Mouse (Mus musculus) 3134 (cell line): ENCODE data around the gene Lamc3.
A peak's percentile ranks its signal among the peaks of the same experiment; 100 is the strongest.
"Not testable (repeated sequence)": the region's sequence is repeated elsewhere in the genome, so short reads cannot be mapped to it uniquely, and the experiment has no call there.

ENCODE experiments used
- DNase-seq: peaks from one replicate; pipeline ENCODE4 v3.0.0-alpha.2; 2011; ENCODE audit warnings: low spot score; ENCODE audit not compliant: insufficient read length; ENCODE audit errors: extremely low read depth

The Lamc3 gene

GRCm38 (mm10) chr2:31874290-31874855, 12.7 kb upstream of the Lamc3 start:
- no peak for DNase-seq

- DNase-seq: no peak
These were observed 10.6 kb upstream of the Lamc3 start for GRCm38 (mm10) chr2:31876446-31876845.

DNA sequence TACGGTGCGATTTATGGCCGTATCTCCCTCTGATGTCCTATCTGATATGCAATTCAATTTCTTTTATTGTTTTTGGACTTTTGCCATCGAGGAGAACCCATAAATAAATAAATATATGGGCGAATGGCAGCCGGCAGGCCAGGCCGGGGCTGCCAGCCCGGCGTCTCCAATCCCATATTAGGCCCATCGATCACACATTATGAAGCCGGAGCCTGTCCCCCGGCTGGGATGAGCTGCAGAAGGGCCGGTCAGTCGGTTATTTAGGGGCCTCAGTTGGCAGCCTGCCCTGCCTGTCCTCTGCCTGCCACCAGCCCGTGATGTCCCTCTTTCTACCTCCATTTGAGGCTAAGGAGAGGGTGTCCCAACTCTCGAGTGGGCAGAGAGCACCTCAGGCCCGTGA, 8.5 kb upstream of the Lamc3 start:
- DNase-seq: no peak

DNA sequence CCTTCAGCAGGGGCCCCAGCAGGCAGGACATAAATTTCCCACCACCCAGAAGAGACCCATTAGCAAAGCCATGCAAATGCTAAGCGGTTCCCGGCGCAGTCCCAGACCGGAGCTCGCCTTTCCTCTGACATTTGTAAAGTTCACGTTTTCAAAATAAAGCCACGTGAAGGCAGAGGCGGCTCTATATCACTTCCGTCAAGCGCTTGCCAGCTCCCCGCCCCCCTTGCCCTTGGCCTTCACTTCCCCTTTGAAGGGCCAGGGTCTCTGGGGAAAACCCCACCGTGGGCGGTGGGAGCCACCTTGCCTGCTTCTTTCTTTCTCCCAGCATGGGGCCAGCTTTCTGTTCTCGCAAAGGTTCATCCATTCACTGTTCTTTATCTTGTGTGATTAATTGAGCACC, 6.2 kb upstream of the Lamc3 start:
- DNase-seq: no peak

- DNase-seq: no peak
These were observed 4.0 kb upstream of the Lamc3 start for GRCm38 (mm10) chr2:31883061-31883460.

- DNase-seq: no peak
These were observed 2.3 kb upstream of the Lamc3 start for GRCm38 (mm10) chr2:31884806-31885205.

- no peak for DNase-seq
These were observed 1.8 kb downstream of the Lamc3 start for GRCm38 (mm10) chr2:31888871-31889270.

DNA sequence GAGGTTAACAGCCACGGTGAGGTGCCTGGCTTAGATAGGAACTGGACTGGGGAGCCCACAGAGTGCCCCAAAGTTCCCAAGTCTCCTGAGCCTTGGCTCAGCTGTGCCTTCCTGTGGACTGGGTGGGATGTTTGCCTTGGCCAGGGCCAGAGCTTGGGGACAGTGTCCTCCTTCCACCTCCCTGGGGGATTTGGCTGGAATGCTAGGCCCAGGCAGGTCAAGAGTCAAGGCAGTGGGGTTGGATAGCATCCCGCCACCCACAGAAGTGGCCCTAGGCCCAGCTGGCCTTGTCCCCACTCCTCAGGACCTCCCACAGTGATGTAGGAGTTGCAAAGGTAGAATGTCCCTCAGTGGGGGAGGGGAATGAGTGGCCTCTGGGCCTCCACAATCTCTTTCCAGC, 4.1 kb downstream of the Lamc3 start:
- DNase-seq: no peak

DNA sequence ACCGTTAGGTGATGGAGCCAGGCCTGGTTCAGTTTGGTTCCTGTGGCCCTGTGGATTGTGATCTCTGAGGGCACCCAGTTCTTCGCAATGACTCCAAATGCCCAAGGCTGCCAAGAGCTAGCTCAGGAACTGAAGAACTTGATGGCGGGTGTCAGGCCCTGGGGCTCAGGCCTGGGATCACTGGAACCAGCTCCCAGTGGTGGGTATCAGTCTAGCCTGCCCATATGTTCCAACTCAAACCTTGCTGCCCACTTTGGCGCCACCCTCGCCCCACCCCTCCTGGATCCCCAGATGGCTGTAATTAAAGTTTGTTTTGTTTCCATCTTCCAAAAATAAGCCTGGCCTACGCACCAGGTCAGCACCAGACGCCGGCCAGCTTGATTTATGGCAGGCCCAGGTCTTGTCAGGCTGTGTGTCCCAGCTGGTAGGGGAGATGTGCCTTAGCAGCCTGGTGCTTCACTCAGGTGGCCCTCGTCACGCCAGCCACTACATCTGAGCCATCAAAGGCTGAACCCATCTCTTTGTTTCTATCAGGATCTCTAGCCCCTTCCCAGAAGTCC, 6.1 kb downstream of the Lamc3 start:
- DNase-seq: no peak

GRCm38 (mm10) chr2:31894221-31894870, 7.3 kb downstream of the Lamc3 start:
- DNase-seq: no peak

- peak; percentile 60 for DNase-seq
These were observed 13.8 kb downstream of the Lamc3 start for GRCm38 (mm10) chr2:31900932-31901331.

GRCm38 (mm10) chr2:31901659-31902362, 14.7 kb downstream of the Lamc3 start:
- peak; percentile 67 for DNase-seq

DNA sequence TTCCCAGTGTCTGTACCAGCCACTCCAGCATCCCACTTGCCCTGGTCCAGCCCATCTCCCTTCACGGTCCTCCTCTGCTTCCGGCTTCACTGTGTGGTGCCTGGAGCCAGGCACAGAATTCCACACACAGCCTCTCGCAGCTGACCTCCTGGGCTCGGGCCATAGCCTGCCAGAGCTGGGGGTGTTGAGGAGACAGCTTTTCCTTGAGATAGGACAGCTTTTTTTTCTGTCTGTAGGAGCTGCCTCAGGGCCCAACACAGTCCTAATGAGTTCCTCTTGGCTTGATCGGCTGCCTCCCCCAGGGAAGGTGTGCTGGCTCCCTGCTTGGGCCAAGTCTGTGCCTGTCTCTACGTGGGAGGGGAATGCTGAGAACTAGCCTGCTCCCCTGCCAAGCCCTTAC, 17.0 kb downstream of the Lamc3 start:
- DNase-seq: no peak

- no peak for DNase-seq
These were observed 17.5 kb downstream of the Lamc3 start for GRCm38 (mm10) chr2:31904622-31905021.

- no peak for DNase-seq
These were observed 18.6 kb downstream of the Lamc3 start for GRCm38 (mm10) chr2:31905682-31906081.

- DNase-seq: no peak
These were observed 19.3 kb downstream of the Lamc3 start for GRCm38 (mm10) chr2:31906407-31906806.

- DNase-seq: no peak
These were observed 25.5 kb downstream of the Lamc3 start for GRCm38 (mm10) chr2:31912575-31912974.

DNA sequence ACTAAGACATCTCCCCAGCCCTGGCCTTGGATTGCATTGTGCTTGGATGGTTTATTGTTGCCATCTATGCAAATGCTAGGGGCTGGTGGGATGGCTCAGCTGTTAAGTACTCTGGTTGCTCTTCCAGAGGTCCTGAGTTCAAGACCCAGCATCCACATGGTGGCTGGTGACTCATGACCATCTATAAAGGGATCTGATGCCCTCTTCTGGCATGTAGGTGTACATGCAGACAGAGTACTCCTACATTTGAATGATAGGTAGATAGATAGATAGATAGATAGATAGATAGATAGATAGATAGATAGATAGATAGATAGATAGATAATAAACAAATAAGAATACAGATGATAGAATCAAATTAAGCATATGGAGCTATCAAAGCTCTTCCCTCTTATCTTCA, 27.1 kb downstream of the Lamc3 start:
- DNase-seq: not testable (repeated sequence)

DNA sequence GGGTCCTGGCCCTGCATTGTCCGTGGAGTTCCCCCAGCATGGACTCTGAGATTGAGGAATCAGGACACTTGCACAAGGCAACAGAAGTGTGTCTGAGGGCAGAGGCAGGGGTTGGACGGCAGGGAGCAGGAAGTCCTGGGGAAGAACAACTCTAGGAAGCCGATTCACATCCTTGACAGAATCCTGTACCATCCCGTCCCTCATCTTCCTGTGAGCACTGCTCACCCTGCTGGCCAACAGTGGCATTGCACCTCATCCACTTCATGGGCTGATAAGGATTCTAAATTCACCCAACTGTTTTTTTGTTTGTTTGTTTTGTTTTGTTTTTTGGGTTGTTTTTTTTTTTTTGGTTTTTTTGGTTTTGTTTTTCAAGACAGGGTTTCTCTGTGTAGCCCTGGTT, 28.0 kb downstream of the Lamc3 start:
- peak; percentile 36 for DNase-seq

DNA sequence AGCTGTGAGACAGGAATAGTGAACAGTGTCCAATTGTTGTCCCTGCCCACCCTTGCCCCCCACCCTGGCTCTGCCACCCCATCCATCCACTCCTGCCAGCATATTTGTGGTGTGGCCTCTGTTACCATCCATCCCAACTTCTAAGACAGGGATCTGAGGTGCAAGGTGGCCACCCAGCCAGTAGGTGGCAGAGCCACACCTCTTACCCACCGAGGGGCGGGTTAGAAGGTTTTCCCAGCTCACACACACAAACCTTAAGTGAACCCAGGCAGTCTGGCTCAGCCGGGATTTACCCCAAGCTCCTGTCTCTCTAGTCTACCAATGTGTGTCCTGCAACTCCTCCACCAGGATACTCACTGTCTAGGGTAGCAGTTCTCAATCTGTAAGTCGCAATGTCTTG, 30.5 kb downstream of the Lamc3 start:
- DNase-seq: peak; percentile 42

GRCm38 (mm10) chr2:31923645-31924044, 36.6 kb downstream of the Lamc3 start:
- no peak for DNase-seq

DNA sequence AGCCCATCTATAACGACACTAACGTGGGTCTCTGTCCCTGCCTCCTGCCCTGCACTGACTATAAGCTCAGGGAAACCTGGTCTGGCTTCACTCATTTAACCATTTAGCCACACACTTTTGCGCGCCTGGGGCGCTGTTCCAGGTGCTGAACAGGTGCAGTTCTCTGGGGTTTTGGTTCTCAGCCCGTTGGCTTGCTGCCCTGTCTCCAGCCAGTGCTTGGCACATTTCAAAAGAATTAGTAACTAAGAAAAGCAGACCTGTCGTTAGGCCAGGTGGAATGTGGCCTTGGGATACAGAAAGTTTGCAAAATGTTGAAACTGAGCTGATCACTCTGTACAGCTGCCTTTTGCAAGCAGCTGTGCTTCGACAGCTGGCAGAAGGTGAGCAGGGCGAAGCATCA, 37.7 kb downstream of the Lamc3 start:
- DNase-seq: peak; percentile 44
